Mouse (Mus musculus) hindbrain, embryonic 16.5 days (tissue): ENCODE measurements at regions not wholly inside any gene's neighbourhood (a gene's known extent, or its start where the extent isn't known, plus 50 kb on each side); places are given as distances from the start of the nearest gene placed in this dataset.

ENCODE experiments used
- ATAC-seq: fragments of 200-750 bp; cut with Nextera tagmentation; 2 replicates; pipeline ENCODE4 v1.8.0; 2017; ENCODE audit warnings: moderate TSS enrichment, moderate library complexity
- H3K27ac ChIP-seq: fragments of 300-500 bp; sonication (generic); 2 replicates; pipeline ENCODE4 v1.5.1; 2014; ENCODE audit warnings: low read depth, mild to moderate bottlenecking, control low read depth, low read length, moderate library complexity
- H3K27me3 ChIP-seq: fragments of 300-500 bp; sonication (generic); replicated peaks from 2 replicates; pipeline ENCODE4 v1.6.1; 2014; ENCODE audit warnings: low read length; ENCODE audit not compliant: control insufficient read depth, insufficient read depth
- H3K36me3 ChIP-seq: fragments of 300-500 bp; sonication (generic); 2 replicates; pipeline ENCODE4 v1.6.1; 2014; ENCODE audit warnings: mild to moderate bottlenecking, low read length, moderate library complexity, mixed read lengths; ENCODE audit not compliant: control insufficient read depth, insufficient read depth
- H3K4me1 ChIP-seq: fragments of 300-500 bp; sonication (generic); 2 replicates; pipeline ENCODE4 v1.6.1; 2014; ENCODE audit warnings: low read depth, low read length; ENCODE audit not compliant: control insufficient read depth, insufficient read depth
- H3K4me2 ChIP-seq: fragments of 300-500 bp; sonication (generic); 2 replicates; pipeline ENCODE4 v1.6.1; 2014; ENCODE audit warnings: mild to moderate bottlenecking, low read length, control low read depth, moderate library complexity
- H3K4me3 ChIP-seq: fragments of 300-500 bp; sonication (generic); 2 replicates; pipeline ENCODE4 v1.5.1; 2014; ENCODE audit warnings: mild to moderate bottlenecking, low read length, control low read depth, moderate library complexity
- H3K9ac ChIP-seq: fragments of 300-500 bp; sonication (generic); 2 replicates; pipeline ENCODE4 v1.6.1; 2014; ENCODE audit warnings: low read depth, mild to moderate bottlenecking, control low read depth, low read length, moderate library complexity
- H3K9me3 ChIP-seq: fragments of 300-500 bp; sonication (generic); 2 replicates; pipeline ENCODE4 v1.6.1; 2014; ENCODE audit warnings: mild to moderate bottlenecking, low read length, moderate library complexity; ENCODE audit not compliant: control insufficient read depth
- WGBS: fragments of 180-500 bp; shearing (Covaris S2); extraction: QIAGEN DNeasy Blood & Tissue Kit; methylation state at CpG from one replicate; pipeline ENCODE4 v1.1.7; 2014; 5-methylcytosine and 5-hydroxymethylcytosine counted together

DNA sequence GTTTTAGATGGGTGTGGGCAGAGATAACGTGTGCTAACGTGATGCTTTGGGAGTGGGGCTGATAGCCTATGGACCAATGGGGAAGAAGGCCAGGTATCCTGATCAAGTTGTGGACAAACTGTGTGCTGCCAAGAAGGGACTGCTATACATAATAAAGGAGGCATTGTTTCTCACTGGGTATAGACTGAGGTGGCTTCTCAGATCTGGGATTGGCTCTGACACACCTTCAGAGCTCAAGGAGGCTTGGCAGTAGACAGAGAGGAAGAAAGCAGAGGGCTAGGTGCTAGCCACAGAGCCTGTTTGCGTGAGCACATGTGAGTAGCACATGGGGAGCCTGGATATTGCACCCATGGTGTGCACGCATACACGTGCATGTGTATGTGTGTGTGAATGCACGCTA, 205.1 kb upstream of the Sash1 start:
- Histone ChIP-seq H3K36me3 (no peaks in the 10 kb centered on the region), H3K4me3 (no peak overlapping the region), H3K9ac (no peak overlapping the region), H3K4me2 (no peak overlapping the region), H3K27ac (no peak overlapping the region), H3K9me3 (no peaks in the 10 kb centered on the region), H3K27me3 (no peaks in the 10 kb centered on the region), H3K4me1 (peaks cover 2% of the 10 kb centered on the region; the same call in 1 of the 2 replicates)
- no peak for ATAC-seq
- WGBS = 92% methylated on average over 6 of the region's 6 CpGs

DNA sequence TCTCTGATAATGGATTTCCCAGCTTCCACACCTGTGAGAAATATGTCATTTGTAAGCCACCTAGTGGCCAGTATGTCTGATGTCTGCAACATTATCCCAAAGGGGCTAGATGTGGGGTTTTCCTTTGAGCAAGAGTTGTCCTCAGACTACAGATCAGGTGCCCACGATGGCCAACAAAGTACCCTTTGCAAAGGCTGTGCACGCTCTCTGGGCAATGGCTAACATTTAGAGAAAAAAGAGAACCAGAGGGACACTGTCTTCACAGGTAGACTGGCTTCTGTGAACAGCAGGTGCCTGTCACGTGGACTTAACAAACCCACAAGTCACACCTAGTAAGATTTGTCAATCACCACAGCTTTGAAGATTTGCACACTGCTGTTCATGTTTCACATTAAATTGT, 202.0 kb upstream of the Sash1 start:
- H3K4me1 ChIP-seq = peaks cover 2% of the 10 kb centered on the region; the same call in 1 of the 2 replicates
- H3K36me3 ChIP-seq = no peaks in the 10 kb centered on the region
- no peaks in the 10 kb centered on the region for H3K9me3 ChIP-seq
- no peak overlapping the region for H3K9ac ChIP-seq
- H3K4me2 ChIP-seq = no peak overlapping the region
- ATAC-seq = no peak
- 90% methylated on average over 3 of the region's 3 CpGs for WGBS
- H3K4me3 ChIP-seq = no peak overlapping the region
- H3K27ac ChIP-seq = no peak overlapping the region
- H3K27me3 ChIP-seq = no peaks in the 10 kb centered on the region

DNA sequence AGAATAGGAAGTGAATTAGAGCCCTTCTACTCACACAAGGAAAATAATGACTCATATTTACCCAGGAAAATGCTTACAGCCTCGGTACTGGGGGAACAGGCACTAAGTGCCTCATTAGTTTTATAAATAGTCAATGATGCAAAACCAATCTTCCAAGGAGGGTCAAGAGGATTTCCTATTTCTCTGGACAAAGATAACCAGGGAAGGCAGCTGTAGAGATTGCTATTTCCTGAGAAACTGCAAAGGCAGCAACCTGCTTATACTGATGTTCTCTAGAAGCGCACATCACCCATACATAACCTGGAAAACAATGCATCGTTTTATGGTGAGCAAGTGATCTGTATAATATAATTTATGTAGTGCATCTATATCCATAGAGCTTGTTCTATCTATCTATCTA, 201.3 kb upstream of the Sash1 start:
- Histone ChIP-seq H3K36me3 (no peaks in the 10 kb centered on the region), H3K9ac (no peak overlapping the region), H3K9me3 (no peaks in the 10 kb centered on the region), H3K4me2 (no peak overlapping the region), H3K4me3 (no peak overlapping the region), H3K27me3 (no peaks in the 10 kb centered on the region), H3K27ac (no peak overlapping the region), H3K4me1 (no peaks in the 10 kb centered on the region)
- no peak for ATAC-seq
- WGBS = 77% methylated on average over 3 of the region's 3 CpGs

GRCm38 (mm10) chr10:9086666-9087065, 200.8 kb upstream of the Sash1 start:
- no peak overlapping the region for H3K4me3 ChIP-seq
- no peak for ATAC-seq
- H3K4me1 ChIP-seq = no peaks in the 10 kb centered on the region
- H3K27ac ChIP-seq = no peak overlapping the region
- H3K4me2 ChIP-seq = no peak overlapping the region
- 83% methylated on average over 2 of the region's 2 CpGs for whole genome bisulfite sequencing
- H3K9me3 ChIP-seq = no peaks in the 10 kb centered on the region
- H3K9ac ChIP-seq = no peak overlapping the region
- H3K27me3 ChIP-seq = no peaks in the 10 kb centered on the region
- H3K36me3 ChIP-seq = no peaks in the 10 kb centered on the region

- 54% methylated on average over 7 of the region's 7 CpGs for WGBS
- H3K9me3 ChIP-seq = no peaks in the 10 kb centered on the region
- H3K9ac ChIP-seq = no peak overlapping the region
- no peak overlapping the region for H3K4me3 ChIP-seq
- H3K27me3 ChIP-seq = no peaks in the 10 kb centered on the region
- no peak for ATAC-seq
- no peak overlapping the region for H3K27ac ChIP-seq
- no peaks in the 10 kb centered on the region for H3K4me1 ChIP-seq
- H3K4me2 ChIP-seq = no peak overlapping the region
- no peaks in the 10 kb centered on the region for H3K36me3 ChIP-seq
These were observed 199.6 kb upstream of the Sash1 start for GRCm38 (mm10) chr10:9085441-9085840.

GRCm38 (mm10) chr10:9074916-9075315, 189.0 kb upstream of the Sash1 start:
- no peaks in the 10 kb centered on the region for H3K9me3 ChIP-seq
- H3K36me3 ChIP-seq = no peaks in the 10 kb centered on the region
- H3K4me1 ChIP-seq = no peaks in the 10 kb centered on the region
- no peak overlapping the region for H3K4me3 ChIP-seq
- H3K9ac ChIP-seq = no peak overlapping the region
- H3K27me3 ChIP-seq = no peaks in the 10 kb centered on the region
- WGBS = 91% methylated on average over 2 of the region's 2 CpGs
- H3K27ac ChIP-seq = no peak overlapping the region
- H3K4me2 ChIP-seq = no peak overlapping the region
- no peak for ATAC-seq

DNA sequence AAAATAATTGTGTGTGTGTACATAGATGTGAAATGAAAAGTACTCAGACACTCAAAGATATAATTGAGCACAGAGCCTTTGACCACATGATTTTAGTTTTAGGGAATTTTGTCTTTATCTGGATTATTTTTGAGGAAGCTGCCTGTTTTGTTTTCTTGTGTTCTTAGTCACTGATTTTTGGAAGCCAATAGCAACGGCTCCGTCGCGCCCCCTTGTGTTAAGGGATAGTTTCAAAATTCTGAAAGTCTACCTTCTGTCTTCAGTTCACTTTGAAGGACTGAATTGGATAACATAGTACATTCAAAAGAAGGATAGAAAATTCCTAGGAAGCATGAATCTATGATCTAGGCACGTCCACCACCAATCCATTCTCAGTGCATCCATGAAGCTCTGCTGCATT, 185.8 kb upstream of the Sash1 start:
- no peak overlapping the region for H3K4me2 ChIP-seq
- no peak overlapping the region for H3K9ac ChIP-seq
- no peak overlapping the region for H3K27ac ChIP-seq
- no peak overlapping the region for H3K4me3 ChIP-seq
- 20% methylated on average over 5 of the region's 5 CpGs for WGBS
- no peaks in the 10 kb centered on the region for H3K36me3 ChIP-seq
- ATAC-seq = no peak
- no peaks in the 10 kb centered on the region for H3K4me1 ChIP-seq
- H3K9me3 ChIP-seq = no peaks in the 10 kb centered on the region
- no peaks in the 10 kb centered on the region for H3K27me3 ChIP-seq

- H3K9ac ChIP-seq = no peak overlapping the region
- 73% methylated on average over 13 of the region's 13 CpGs for whole genome bisulfite sequencing
- no peak overlapping the region for H3K4me3 ChIP-seq
- H3K4me1 ChIP-seq = no peaks in the 10 kb centered on the region
- H3K27me3 ChIP-seq = no peaks in the 10 kb centered on the region
- ATAC-seq = no peak
- no peaks in the 10 kb centered on the region for H3K9me3 ChIP-seq
- no peak overlapping the region for H3K4me2 ChIP-seq
- no peak overlapping the region for H3K27ac ChIP-seq
- no peaks in the 10 kb centered on the region for H3K36me3 ChIP-seq
These were observed 183.8 kb upstream of the Sash1 start for GRCm38 (mm10) chr10:9069608-9070190.

DNA sequence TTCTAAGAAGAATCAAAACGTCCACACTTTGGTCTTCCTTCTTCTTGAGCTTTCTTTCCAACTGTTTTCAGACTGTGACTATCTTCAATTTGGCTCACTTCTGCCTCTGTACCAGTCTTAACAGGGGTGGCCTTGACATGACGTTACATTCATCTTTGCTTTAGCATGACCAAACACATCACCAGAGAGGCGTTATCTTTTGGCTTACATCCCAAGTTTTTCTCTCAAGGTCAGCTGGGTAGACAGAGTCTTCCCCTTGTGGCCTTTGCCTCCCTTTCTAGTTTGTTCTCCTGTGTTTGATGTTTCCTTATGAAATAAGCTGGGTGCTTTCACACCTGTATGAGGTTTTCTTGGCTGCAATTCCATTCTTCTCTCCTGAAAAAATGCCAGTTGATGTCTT, 180.7 kb upstream of the Sash1 start:
- H3K27me3 ChIP-seq = no peaks in the 10 kb centered on the region
- 81% methylated on average over 3 of the region's 3 CpGs for WGBS
- no peaks in the 10 kb centered on the region for H3K4me1 ChIP-seq
- no peaks in the 10 kb centered on the region for H3K9me3 ChIP-seq
- no peak overlapping the region for H3K4me2 ChIP-seq
- no peak overlapping the region for H3K27ac ChIP-seq
- no peaks in the 10 kb centered on the region for H3K36me3 ChIP-seq
- no peak overlapping the region for H3K4me3 ChIP-seq
- no peak for ATAC-seq
- no peak overlapping the region for H3K9ac ChIP-seq

DNA sequence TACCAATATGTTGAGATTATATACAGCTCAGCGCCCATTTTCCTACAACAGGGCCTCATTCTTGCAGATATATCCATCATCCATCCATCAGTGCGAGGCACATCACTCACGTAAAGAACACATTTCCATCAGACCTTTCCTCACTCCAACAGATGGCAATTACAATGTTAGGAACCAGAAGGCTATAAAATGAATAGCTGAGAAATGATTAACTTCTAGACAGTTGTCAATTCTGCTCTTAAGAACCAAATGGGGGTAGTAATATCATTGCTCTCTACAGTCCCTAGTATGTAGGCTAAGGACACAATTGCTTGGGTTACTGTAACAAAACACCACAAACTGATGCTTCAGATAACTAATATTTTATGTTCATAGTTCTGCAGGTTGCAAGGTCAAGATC, 176.1 kb upstream of the Sash1 start:
- Histone ChIP-seq H3K9ac (no peak overlapping the region), H3K4me2 (no peak overlapping the region), H3K4me1 (no peaks in the 10 kb centered on the region), H3K9me3 (no peaks in the 10 kb centered on the region), H3K36me3 (no peaks in the 10 kb centered on the region), H3K27ac (no peak overlapping the region), H3K4me3 (no peak overlapping the region), H3K27me3 (no peaks in the 10 kb centered on the region)
- ATAC-seq = no peak
- 85% methylated on average over 3 of the region's 3 CpGs for WGBS
